Mouse (Mus musculus) cerebellum, postnatal 10 days (tissue): ENCODE results near the gene Matn1.

Experiments
- DNase-seq, 2 experiments: peaks; one replicate each; pipeline ENCODE4 v3.0.0; 2021; ENCODE audit warnings: mixed read lengths in 2 of 2

Gene Matn1

DNA sequence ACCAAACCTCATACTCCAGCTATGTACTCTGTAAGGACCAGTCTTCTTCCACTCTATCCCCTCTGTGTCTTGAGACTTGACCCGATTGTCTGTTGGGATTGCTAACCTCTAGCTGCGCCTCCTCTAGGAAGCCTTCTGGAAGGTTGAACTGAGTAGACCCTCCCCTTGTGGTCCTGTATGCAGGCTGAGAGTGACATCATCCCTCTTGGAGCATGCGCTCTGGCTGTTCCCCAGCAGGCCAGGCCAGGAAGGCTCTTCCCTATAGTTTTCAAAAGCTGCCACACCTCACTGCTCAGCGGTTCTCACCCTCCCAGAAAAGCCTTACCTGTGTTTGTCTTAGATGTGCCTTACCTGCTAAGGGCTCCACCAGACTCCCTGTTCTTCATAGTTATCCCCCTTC, 42.9 kb downstream of the Matn1 start:
- no peak for DNase-seq

DNA sequence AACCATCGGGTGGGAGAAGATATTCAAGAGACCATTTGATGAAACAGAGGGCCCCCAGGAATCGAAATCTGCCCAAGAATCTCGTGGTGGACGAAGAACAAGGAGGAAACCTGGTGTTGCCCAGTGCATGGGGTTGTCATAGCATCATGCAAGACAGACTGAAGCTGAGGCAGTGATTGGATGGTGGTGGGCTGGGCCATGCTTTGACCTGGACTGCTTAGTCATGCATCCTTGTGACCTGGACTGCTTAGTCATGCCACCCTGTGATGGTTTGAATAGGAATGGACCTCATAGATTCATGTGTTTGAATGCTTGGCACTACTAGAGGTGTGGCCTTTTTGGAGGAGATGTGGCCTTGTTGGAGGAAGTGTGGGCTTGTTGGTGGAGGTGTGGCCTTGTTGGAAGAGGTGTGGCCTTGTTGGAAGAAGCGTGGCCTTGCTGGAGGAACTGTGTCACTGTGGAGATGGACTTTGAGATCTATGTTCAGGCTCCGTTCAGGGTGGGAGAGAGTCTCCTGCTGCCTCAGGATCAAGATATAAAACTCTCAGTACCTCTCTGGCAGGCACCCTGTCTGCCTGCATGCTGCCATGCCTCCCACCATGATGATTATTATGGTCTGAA, 44.1 kb downstream of the Matn1 start:
- DNase-seq = no peak

DNA sequence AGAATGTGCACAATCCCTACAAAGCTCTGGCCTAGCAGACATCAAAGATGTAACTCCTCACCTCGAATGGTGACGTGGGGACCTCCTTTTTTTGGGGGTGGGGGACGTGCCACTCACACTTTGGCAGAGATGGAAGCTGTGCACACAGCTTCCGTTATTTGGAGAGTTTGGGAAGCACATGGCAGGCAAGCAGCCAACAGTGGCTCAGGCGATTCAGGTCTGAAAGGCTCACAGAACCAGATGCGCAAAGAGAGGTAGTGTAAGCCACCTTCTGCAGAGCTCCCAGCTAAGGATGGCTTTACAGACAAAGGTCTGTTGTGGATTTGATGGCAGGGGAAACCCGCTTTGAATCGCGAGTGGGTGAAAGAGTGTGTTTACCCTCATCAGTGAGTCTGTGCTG, 45.0 kb downstream of the Matn1 start:
- DNase-seq = peak in 1 of 2 experiments; percentile 31

DNA sequence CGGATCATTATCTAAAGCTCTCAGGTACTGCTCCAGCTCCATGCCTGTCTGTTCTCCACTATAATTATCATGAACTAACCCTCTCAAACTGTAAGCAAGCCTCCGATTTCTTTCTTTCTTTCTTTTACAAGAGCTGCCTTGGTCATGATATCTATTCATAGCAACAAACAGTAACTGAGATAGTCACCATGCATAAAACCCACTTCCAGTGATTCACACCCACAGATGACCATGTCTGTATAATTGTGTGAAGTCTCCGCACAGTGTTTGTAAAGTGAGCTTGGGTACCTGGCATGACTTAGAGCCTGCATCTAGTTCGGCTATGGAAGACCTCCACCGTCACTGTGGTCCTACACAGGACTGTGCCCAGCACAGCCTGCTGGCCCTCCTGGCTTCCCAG, 46.8 kb downstream of the Matn1 start:
- DNase-seq = no peak

DNA sequence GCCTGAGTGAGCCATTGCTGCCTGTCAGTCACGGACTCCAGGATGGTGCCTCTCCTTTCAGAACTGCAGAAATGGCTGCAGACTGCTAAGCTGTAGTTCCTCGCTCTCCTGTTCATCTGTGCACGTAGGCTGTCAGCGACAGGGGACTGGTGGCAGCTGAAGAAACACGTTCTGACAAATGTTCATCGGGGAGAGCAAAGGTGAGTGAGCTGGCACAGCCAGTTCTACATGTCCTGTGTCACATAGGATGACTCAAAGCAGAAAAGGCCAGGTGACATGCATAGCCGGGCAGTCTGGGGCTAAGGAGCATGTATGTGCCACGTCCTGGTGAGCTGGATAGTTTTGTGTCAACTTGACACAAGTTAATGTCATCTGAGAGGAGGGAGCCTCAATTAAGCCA, 50.4 kb downstream of the Matn1 start:
- no peak for DNase-seq

DNA sequence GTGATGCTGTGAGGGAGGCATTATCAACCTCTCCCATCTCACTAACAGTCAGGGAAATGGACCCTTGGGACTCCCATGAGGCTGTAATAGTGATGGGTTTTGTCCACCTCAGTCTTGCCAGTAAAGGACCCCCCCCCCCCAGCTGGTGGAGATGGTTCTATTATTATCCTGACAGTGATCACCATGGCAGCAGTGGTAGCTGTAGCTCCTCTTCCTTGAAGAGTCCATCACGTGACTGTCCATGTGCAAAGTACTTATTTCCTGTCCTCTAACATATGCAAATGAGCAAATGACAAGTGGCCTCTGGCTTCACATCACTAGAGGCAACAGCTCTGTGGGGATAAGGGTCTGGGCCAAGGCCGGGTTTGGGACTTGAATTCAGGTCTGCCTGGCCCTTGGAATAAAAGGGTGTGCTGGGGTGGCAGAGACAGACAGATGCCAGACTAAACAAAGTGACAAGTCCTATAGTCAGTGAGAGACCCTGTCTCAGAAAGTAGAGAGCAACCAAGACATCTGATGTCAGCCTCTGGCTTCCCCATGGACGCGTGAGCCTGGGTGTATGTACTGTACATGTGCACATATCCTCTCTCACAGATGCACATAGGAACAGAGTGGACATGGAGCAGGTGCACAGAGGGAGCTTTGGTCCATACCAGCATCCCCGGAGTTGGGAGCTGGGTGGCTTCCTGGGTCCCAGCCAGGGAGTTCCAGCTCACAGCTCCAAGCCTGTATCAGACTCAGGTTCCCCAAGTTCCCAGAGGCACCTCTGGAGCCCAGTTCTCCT, 55.8 kb downstream of the Matn1 start:
- DNase-seq = no peak

DNA sequence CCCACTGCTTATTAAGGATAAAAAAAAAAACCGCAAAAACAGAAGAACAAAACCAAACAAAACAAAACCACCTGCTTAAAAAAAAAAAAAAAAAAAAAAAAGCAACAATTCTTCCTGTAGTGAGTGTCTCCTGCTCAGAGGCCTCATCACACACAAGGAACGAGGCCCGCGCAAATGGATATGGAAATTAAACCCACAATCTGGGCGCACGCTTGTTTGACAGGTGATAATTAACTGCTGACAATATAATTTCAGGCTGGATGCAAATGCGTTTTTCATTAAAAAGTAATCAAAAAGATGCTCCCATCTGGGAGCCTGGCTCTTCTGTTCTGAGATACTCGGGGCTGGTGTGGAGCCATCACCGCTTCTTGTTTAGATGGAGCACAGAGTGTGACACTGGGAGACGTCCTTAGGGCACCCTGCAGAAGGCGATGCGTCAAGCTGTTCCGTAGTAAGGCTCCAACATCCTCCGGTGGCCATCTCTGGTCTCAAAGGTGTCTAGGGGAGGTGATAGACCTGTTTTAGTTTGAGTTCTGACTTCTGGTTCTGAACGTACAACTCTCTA, 56.5 kb downstream of the Matn1 start:
- DNase-seq = no peak
